In the genomic region with DNA sequence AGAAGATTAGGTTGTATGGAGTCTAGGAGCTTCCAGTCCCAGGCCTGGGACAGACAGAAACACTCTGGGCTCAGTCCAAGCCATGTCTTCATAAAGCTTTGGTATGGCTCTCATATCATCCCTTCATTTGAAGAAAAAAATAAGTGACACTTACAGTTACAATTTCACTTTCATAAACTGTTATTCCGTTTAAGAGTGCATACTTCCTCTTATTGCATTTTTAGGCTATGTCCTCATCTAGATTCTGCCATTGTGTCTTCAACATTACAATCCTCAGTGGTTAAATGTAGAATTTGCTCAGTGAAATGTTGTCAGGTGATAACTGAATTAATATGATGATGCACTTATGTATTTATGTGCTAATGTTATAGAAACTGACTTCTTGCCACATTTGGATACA, we compare ENCODE assay signal across 31 mouse cellular contexts. TPM values are rescaled to one million over a fixed set of nuclear protein-coding genes. Genes with fewer than 3 reads are reported as not detected.
DNase-seq lines count a peak whose midpoint lies in the region; ATAC-seq and TF ChIP-seq lines count a peak whose summit lies in the region.
"Had no signal": no experiment of that assay in that cellular context is flagged by ENCODE, and none has a peak within 500 bp of the region (broad histone marks: within the 10 kb centered on the region; RNA-seq: fewer than 3 reads in every experiment).

No protein-coding gene starts in this region.

- H3K27ac ChIP-seq in CH12.LX (ENCODE audit: insufficient read depth, low read depth) (no peak overlapping the region), macrophage (peak overlapping the region; percentile 70)
- peak overlapping the region; percentile 39; the same call in 1 of the 2 replicates for H3K27ac ChIP-seq in bone marrow, adult 2 months (ENCODE audit: control insufficient read depth, insufficient read depth, low read depth, low read length, poor library complexity)
- H3K27ac ChIP-seq: embryonic facial prominence, embryonic 13.5 days; forebrain, embryonic 10.5 days; forebrain, embryonic 15.5 days; heart, adult 2 months; hindbrain, embryonic 10.5 days; hindbrain, embryonic 15.5 days; layer of hippocampus, adult 2 months; limb, embryonic 13.5 days; midbrain, embryonic 10.5 days; neural tube, embryonic 13.5 days had no signal

- ATAC-seq in cerebellum, adult (ENCODE audit: insufficient number of reproducible peaks, low FRiP score, low TSS enrichment): no peak
- ATAC-seq: forebrain, embryonic 15.5 days; inflammation-experienced regulatory T-cells, adult 6 months; lung, postnatal 0 days; Patski had no signal

- H3K4me1 ChIP-seq in CH12.LX (ENCODE audit: control insufficient read depth in 1 of 2, insufficient read depth in 2 of 2): peaks cover 5 to 12% of the 10 kb centered on the region in 2 experiments; a peak in 2 of 4 replicates
- no peaks in the 10 kb centered on the region; the same call in 1 of the 2 replicates for H3K4me1 ChIP-seq in bone marrow, adult 2 months (ENCODE audit: control insufficient read depth, insufficient read depth, low read length)
- H3K4me1 ChIP-seq: embryonic facial prominence, embryonic 13.5 days; forebrain, embryonic 15.5 days; heart, embryonic 12.5 days; hindbrain, embryonic 15.5 days had no signal

- dilution Hi-C loops in CH12.LX (cut with MboI; ENCODE audit: extremely low pct_ligation_motif_present, extremely low pct_unique_long_range_greater_than_20kb, low sequenced_read_pairs): no loop called here

- no peak for TF ChIP-seq POLR2A in CH12.LX (IDR thresholded peaks at IDR 0.05; ENCODE audit: low read depth, low read length)
- no peak for TF ChIP-seq POLR2A in bone marrow, adult 2 months (IDR thresholded peaks at IDR 0.05; ENCODE audit: borderline replicate concordance, control insufficient read depth, low read depth, low read length)

- H3K79me2 ChIP-seq in CH12.LX (replicated peaks; ENCODE audit: control insufficient read depth, extremely low read depth, insufficient read depth, poor library complexity, severe bottlenecking): no peaks in the 10 kb centered on the region
- H3K79me2 ChIP-seq in macrophage (ENCODE audit: inconsistent target): no peaks in the 10 kb centered on the region

- in situ Hi-C loops in CH12.LX (cut with MboI; ENCODE audit: low pct_ligation_motif_present, low pct_unique_long_range_greater_than_20kb, low sequenced_read_pairs): no loop called here

- H3K36me3 ChIP-seq in CH12.LX (replicated peaks in 1 of 2; ENCODE audit: control insufficient read depth in 1 of 2, insufficient read depth in 1 of 2, low read length in 1 of 2): no peaks in the 10 kb centered on the region
- H3K36me3 ChIP-seq in macrophage (ENCODE audit: inconsistent target): no peaks in the 10 kb centered on the region
- H3K36me3 ChIP-seq in splenic B cell, adult 2 months (ENCODE audit: control insufficient read depth, insufficient read depth, low read length, poor library complexity, severe bottlenecking): no peaks in the 10 kb centered on the region
- H3K36me3 ChIP-seq: embryonic facial prominence, embryonic 13.5 days; forebrain, embryonic 10.5 days; forebrain, embryonic 15.5 days; G1E; heart, embryonic 12.5 days; hindbrain, embryonic 10.5 days; hindbrain, embryonic 15.5 days; limb, embryonic 13.5 days; midbrain, embryonic 10.5 days; neural tube, embryonic 13.5 days had no signal

- H3K9ac ChIP-seq in CH12.LX (ENCODE audit: insufficient read depth, low read depth): no peak overlapping the region
- H3K9ac ChIP-seq: embryonic facial prominence, embryonic 13.5 days; forebrain, embryonic 15.5 days; heart, embryonic 12.5 days; hindbrain, embryonic 15.5 days; limb, embryonic 13.5 days; neural tube, embryonic 13.5 days had no signal

- TF ChIP-seq CTCF in CH12.LX (conservative IDR thresholded peaks at IDR 0.05 in 1 of 2, IDR thresholded peaks at IDR 0.05 in 1 of 2; ENCODE audit: low read depth in 2 of 2, low read length in 2 of 2): no peak
- TF ChIP-seq CTCF in bone marrow, adult 2 months (IDR thresholded peaks at IDR 0.05; ENCODE audit: control insufficient read depth, insufficient read depth, low read length): no peak

- no peak for TF ChIP-seq EP300 in CH12.LX (IDR thresholded peaks at IDR 0.05; ENCODE audit: low read length)

- H3K9me3 ChIP-seq in CH12.LX (replicated peaks; ENCODE audit: low read length): no peaks in the 10 kb centered on the region
- H3K9me3 ChIP-seq: embryonic facial prominence, embryonic 13.5 days; forebrain, embryonic 10.5 days; forebrain, embryonic 15.5 days; G1E; heart, embryonic 12.5 days; hindbrain, embryonic 15.5 days; midbrain, embryonic 10.5 days; neural tube, embryonic 13.5 days had no signal

- 4% methylated on average over 1 of the region's 1 CpGs for WGBS in bone marrow, adult 2 months
- 0% methylated on average over 1 of the region's 1 CpGs for WGBS in macrophage (ENCODE audit: missing documents)

- H3K4me3 ChIP-seq in CH12.LX (replicated peaks in 1 of 3; ENCODE audit: low read depth in 2 of 3, low read length in 2 of 3, poor library complexity in 1 of 3): no peak overlapping the region
- no peak overlapping the region for H3K4me3 ChIP-seq in bone marrow, adult 2 months (replicated peaks; ENCODE audit: control insufficient read depth, low read depth, low read length)
- no peak overlapping the region for H3K4me3 ChIP-seq in macrophage (ENCODE audit: inconsistent target)
- H3K4me3 ChIP-seq: embryonic facial prominence, embryonic 13.5 days; forebrain, embryonic 10.5 days; forebrain, embryonic 15.5 days; heart, adult 2 months; heart, embryonic 12.5 days; hindbrain, embryonic 10.5 days; hindbrain, embryonic 15.5 days; layer of hippocampus, adult 2 months; limb, embryonic 13.5 days; midbrain, embryonic 10.5 days; neural tube, embryonic 13.5 days had no signal

- no peak overlapping the region for H3K4me2 ChIP-seq in CH12.LX (ENCODE audit: insufficient read depth, low read depth, poor library complexity, severe bottlenecking)
- H3K4me2 ChIP-seq: embryonic facial prominence, embryonic 13.5 days; forebrain, embryonic 15.5 days; heart, embryonic 12.5 days; hindbrain, embryonic 15.5 days; limb, embryonic 13.5 days; neural tube, embryonic 13.5 days had no signal

- no peak for TF ChIP-seq RAD21 in CH12.LX (IDR thresholded peaks at IDR 0.05; ENCODE audit: low read depth, low read length)

- no peak for DNase-seq in CH12.LX (ENCODE audit: extremely low read depth)
- DNase-seq in splenic B cell, adult 2 months (ENCODE audit: low read depth, low spot score): peak; percentile 72
- no peak for DNase-seq in kidney, postnatal 36 days
- DNase-seq: adrenal gland, postnatal 14 days; cerebellum, adult 2 months; cerebellum, postnatal 25 days; gastrocnemius, postnatal 25 days; heart, adult 2 months; kidney, adult 11 months; kidney, postnatal 14 days; lung, postnatal 4 days; right cerebral cortex, postnatal 25 days; spleen, adult 18-20 months; thymus, postnatal 4 days had no signal

- no peaks in the 10 kb centered on the region for H3K27me3 ChIP-seq in CH12.LX (replicated peaks)
- H3K27me3 ChIP-seq in splenic B cell, adult 2 months (ENCODE audit: control insufficient read depth, insufficient read depth, low read length, poor library complexity, severe bottlenecking): no peaks in the 10 kb centered on the region
- H3K27me3 ChIP-seq: embryonic facial prominence, embryonic 13.5 days; forebrain, embryonic 15.5 days; heart, embryonic 12.5 days; hindbrain, embryonic 15.5 days; limb, embryonic 13.5 days; neural tube, embryonic 13.5 days; Patski had no signal

TF ChIP-seq in CH12.LX, 34 proteins besides CTCF, POLR2A, EP300 and RAD21:
- 0 out of 2 replicates have a peak, but pooled peaks have one; percentile 5 for TF ChIP-seq JUN (IDR thresholded peaks at IDR 0.05; ENCODE audit: insufficient read depth, low read depth, low read length)
- no peak for TF ChIP-seq POLR2AphosphoS2 (IDR thresholded peaks at IDR 0.05; ENCODE audit: low read depth, low read length)
- TF ChIP-seq ZNF384 (IDR thresholded peaks at IDR 0.05; ENCODE audit: low read depth, low read length): 0 out of 2 replicates have a peak, but pooled peaks have one; percentile 14

RNA-seq across cellular contexts. Expression of gene Nap1l1, which starts 8.2 kb away (rescaled TPM):
- 196 and 231 TPM in 2 replicates for total RNA-seq in CH12.LX (2012; rRNA removed)
- 360 and 392 TPM in 2 replicates for total RNA-seq in CH12.LX (2014; rRNA removed)
- 1,279 and 1,342 TPM in 2 replicates for polyA plus RNA-seq in CH12.LX (2012; ENCODE audit: insufficient read length, low read depth)
- 243 and 309 TPM in 2 replicates for polyA plus RNA-seq in bone marrow, adult 2 months (2011; ENCODE audit: insufficient read depth, insufficient read length, low replicate concordance, missing spikeins)
- 100 to 1,000 TPM in 6 of 26 experiments, 10 to 100 TPM in 20; 31.0 to 122 (median 62.7) TPM for total RNA-seq in macrophage (2018; cell fraction: chromatin; rRNA removed)
- 100 to 1,000 TPM in 16 of 26 experiments, 10 to 100 TPM in 10; 81.5 to 151 (median 109) TPM for total RNA-seq in macrophage (2018; cell fraction: cytosol; rRNA removed)
- total RNA-seq in macrophage (2018; cell fraction: nucleus; rRNA removed): 100 to 1,000 TPM in 2 of 26 experiments, 10 to 100 TPM in 24; 36.7 to 168 (median 52.9) TPM
- polyA plus RNA-seq in macrophage (2018): 135 to 333 TPM (median 303 TPM) in 3 replicates

RNA-seq across cellular contexts. Expression of gene Phlda1, which starts 41.3 kb away (rescaled TPM):
- 1.9 and 2.5 TPM in 2 replicates for total RNA-seq in CH12.LX (2012; rRNA removed)
- 0.99 and 2.1 TPM in 2 replicates for total RNA-seq in CH12.LX (2014; rRNA removed)
- 7.0 and 11.6 TPM in 2 replicates for polyA plus RNA-seq in CH12.LX (2012; ENCODE audit: insufficient read length, low read depth)
- polyA plus RNA-seq in bone marrow, adult 2 months (2011; ENCODE audit: insufficient read depth, insufficient read length, low replicate concordance, missing spikeins): 4.3 and 14.9 TPM in 2 replicates
- total RNA-seq in macrophage (2018; cell fraction: chromatin; rRNA removed): 100 to 1,000 TPM in 1 of 26 experiments, 10 to 100 TPM in 11, 1 to 10 TPM in 14; 1.0 to 104 (median 7.6) TPM
- total RNA-seq in macrophage (2018; cell fraction: cytosol; rRNA removed): 10 to 100 TPM in 11 of 26 experiments, 1 to 10 TPM in 13, under 1 TPM in 2; 0.55 to 84.7 (median 5.9) TPM
- 100 to 1,000 TPM in 2 of 26 experiments, 10 to 100 TPM in 13, 1 to 10 TPM in 10, under 1 TPM in 1; 0.83 to 132 (median 11.9) TPM for total RNA-seq in macrophage (2018; cell fraction: nucleus; rRNA removed)
- polyA plus RNA-seq in macrophage (2018): 1.2 to 6.7 TPM (median 2.1 TPM) in 3 replicates
